ENCODE assay signal across 8 mouse cellular contexts in the genomic region with DNA sequence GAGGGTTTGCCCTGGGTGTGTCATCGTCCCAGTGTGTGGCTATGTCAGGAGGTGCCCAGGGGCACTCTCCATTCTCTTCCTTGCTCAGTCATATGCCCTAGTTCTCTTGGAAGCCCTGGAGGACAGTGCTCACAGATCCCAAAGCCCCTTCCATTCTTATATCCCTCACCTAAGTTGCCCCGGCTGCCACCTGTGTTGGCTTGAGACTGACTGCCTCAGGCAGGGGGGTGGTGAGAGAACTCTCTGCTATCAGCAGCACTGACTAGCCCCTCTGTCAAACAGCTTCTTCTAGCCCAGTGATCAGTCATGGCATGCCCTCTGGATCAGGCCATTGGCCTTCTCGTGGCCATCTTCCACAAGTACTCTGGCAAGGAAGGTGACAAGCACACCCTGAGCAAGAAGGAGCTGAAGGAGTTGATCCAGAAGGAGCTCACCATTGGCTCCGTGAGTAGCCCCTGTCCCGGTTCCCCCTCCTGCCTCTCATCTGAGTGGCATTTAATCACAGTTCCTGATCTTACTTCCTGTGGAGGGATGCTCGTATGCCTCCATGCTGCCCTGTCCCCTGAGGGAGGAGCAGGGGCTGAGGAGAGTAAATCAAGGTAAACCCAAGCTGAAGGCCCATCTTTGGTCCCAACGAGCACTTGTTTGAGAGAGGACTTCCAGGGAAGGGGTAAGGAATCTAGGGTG. TPM values are rescaled to one million over a fixed set of nuclear protein-coding genes. Genes with fewer than 3 reads are reported as not detected.
DNase-seq lines count a peak whose midpoint lies in the region; ATAC-seq and TF ChIP-seq lines count a peak whose summit lies in the region.

No protein-coding gene starts in this region.

- no peaks in the 10 kb centered on the region for H3K9me3 ChIP-seq in hindbrain, postnatal 0 days (ENCODE audit: low read length)
- no peaks in the 10 kb centered on the region for H3K9me3 ChIP-seq in midbrain, postnatal 0 days (ENCODE audit: low read length)

- no peaks in the 10 kb centered on the region for H3K27me3 ChIP-seq in hindbrain, postnatal 0 days (ENCODE audit: insufficient read depth, low read length)
- 0 out of 2 replicates have a peak, but pooled peaks cover 4% of the 10 kb centered on the region for H3K27me3 ChIP-seq in midbrain, postnatal 0 days (ENCODE audit: insufficient read depth, low read length)

- TF ChIP-seq CTCF in layer of hippocampus, adult 2 months (conservative IDR thresholded peaks at IDR 0.05): no peak
- no peak for TF ChIP-seq CTCF in cortical plate, adult 2 months (IDR thresholded peaks at IDR 0.05; ENCODE audit: extremely low read depth, insufficient read depth, low read length)
- TF ChIP-seq CTCF in hindbrain, postnatal 0 days (IDR thresholded peaks at IDR 0.05; ENCODE audit: low read depth): no peak
- no peak for TF ChIP-seq CTCF in midbrain, postnatal 0 days (IDR thresholded peaks at IDR 0.05)

- no peaks in the 10 kb centered on the region for H3K36me3 ChIP-seq in hindbrain, postnatal 0 days (ENCODE audit: insufficient read depth, low read length)
- no peaks in the 10 kb centered on the region for H3K36me3 ChIP-seq in midbrain, postnatal 0 days (ENCODE audit: insufficient read depth, low read length)

- no peak for TF ChIP-seq POLR2A in cortical plate, adult 2 months (IDR thresholded peaks at IDR 0.05; ENCODE audit: extremely low read depth, insufficient read depth, low read length)

- no peak for ATAC-seq in hindbrain, postnatal 0 days
- no peak for ATAC-seq in midbrain, postnatal 0 days (ENCODE audit: low FRiP score)

- H3K9ac ChIP-seq in hindbrain, postnatal 0 days (replicated peaks; ENCODE audit: low read length): no peak overlapping the region
- no peak overlapping the region for H3K9ac ChIP-seq in midbrain, postnatal 0 days (replicated peaks; ENCODE audit: low read length, poor library complexity, severe bottlenecking)

- H3K4me3 ChIP-seq in layer of hippocampus, adult 2 months: peak overlapping the region; percentile 53
- H3K4me3 ChIP-seq in cortical plate, adult 2 months (ENCODE audit: insufficient read depth, low read length): peak overlapping the region; percentile 30; the same call in 1 of the 2 replicates
- H3K4me3 ChIP-seq in hindbrain, postnatal 0 days (ENCODE audit: low read length): peak overlapping the region; percentile 36; the same call in 1 of the 2 replicates
- peak overlapping the region; percentile 28; the same call in 1 of the 2 replicates for H3K4me3 ChIP-seq in midbrain, postnatal 0 days (ENCODE audit: low read depth, low read length)

- H3K4me2 ChIP-seq in hindbrain, postnatal 0 days (ENCODE audit: low read depth, low read length): peak overlapping the region; percentile 68
- H3K4me2 ChIP-seq in midbrain, postnatal 0 days (ENCODE audit: low read depth, low read length, poor library complexity, severe bottlenecking): peak overlapping the region; percentile 57; the same call in 1 of the 2 replicates

- peak overlapping the region; percentile 28; the same call in 1 of the 2 replicates for H3K27ac ChIP-seq in layer of hippocampus, adult 2 months
- H3K27ac ChIP-seq in cortical plate, adult 2 months (ENCODE audit: insufficient read depth, low read length): no peak overlapping the region
- H3K27ac ChIP-seq in hindbrain, postnatal 0 days: no peak overlapping the region
- H3K27ac ChIP-seq in midbrain, postnatal 0 days (ENCODE audit: low read depth, low read length): no peak overlapping the region

- 79% methylated on average over 7 of the region's 7 CpGs for WGBS in hindbrain, postnatal 0 days
- 73% methylated on average over 7 of the region's 7 CpGs for WGBS in midbrain, postnatal 0 days

- peak in 1 of 2 experiments; percentile 0 for DNase-seq in layer of hippocampus, adult 2 months (ENCODE audit: low spot score in 2 of 2)
- no peak for DNase-seq in layer of hippocampus, adult 11-12 months (ENCODE audit: low spot score)
- DNase-seq in hindbrain, postnatal 0 days (ENCODE audit: low spot score): no peak
- DNase-seq in midbrain, postnatal 0 days (ENCODE audit: low spot score): no peak
- no peak for DNase-seq in thymus, postnatal 25 days
- no peak for DNase-seq in adipocyte (ENCODE audit: low spot score)
- DNase-seq in right cerebral cortex, postnatal 10 days (ENCODE audit: low spot score in 2 of 2): no peak

- H3K4me1 ChIP-seq in cortical plate, adult 2 months (ENCODE audit: control insufficient read depth, insufficient read depth, low read length): peaks cover 1% of the 10 kb centered on the region; the same call in 1 of the 2 replicates
- 0 out of 2 replicates have a peak, but pooled peaks cover 6% of the 10 kb centered on the region for H3K4me1 ChIP-seq in hindbrain, postnatal 0 days (ENCODE audit: insufficient read depth, low read length)
- H3K4me1 ChIP-seq in midbrain, postnatal 0 days (ENCODE audit: insufficient read depth, low read length): peaks cover 5% of the 10 kb centered on the region; the same call in 1 of the 2 replicates

RNA-seq across cellular contexts. Expression of gene S100a6, which starts 0.9 kb away (rescaled TPM):
- total RNA-seq in layer of hippocampus, adult 2 months (2021): 10 to 100 TPM; 18.4 to 21.8 TPM
- polyA plus RNA-seq in cortical plate, adult 2 months (2012; rRNA removed): 51.5 and 66.4 TPM in 2 replicates
- total RNA-seq in hindbrain, postnatal 0 days (2014; rRNA removed): 4.4 and 12.9 TPM in 2 replicates
- 53.8 and 59.0 TPM in 2 replicates for polyA plus RNA-seq in hindbrain, postnatal 0 days (2015; fragmentation: Nextera tagmentation; extraction: Ambion mirVana)
- total RNA-seq in midbrain, postnatal 0 days (2014; rRNA removed): 13.8 and 14.3 TPM in 2 replicates
- polyA plus RNA-seq in midbrain, postnatal 0 days (2015; fragmentation: Nextera tagmentation; extraction: Ambion mirVana): 42.3 and 50.9 TPM in 2 replicates

RNA-seq across cellular contexts. Expression of gene S100a5, which starts 5.3 kb away (rescaled TPM):
- not detected for total RNA-seq in layer of hippocampus, adult 2 months (2021)
- not detected in 2 replicates for polyA plus RNA-seq in cortical plate, adult 2 months (2012; rRNA removed)
- total RNA-seq in hindbrain, postnatal 0 days (2014; rRNA removed): not detected in 2 replicates
- not detected in 2 replicates for polyA plus RNA-seq in hindbrain, postnatal 0 days (2015; fragmentation: Nextera tagmentation; extraction: Ambion mirVana)
- not detected in 2 replicates for total RNA-seq in midbrain, postnatal 0 days (2014; rRNA removed)
- polyA plus RNA-seq in midbrain, postnatal 0 days (2015; fragmentation: Nextera tagmentation; extraction: Ambion mirVana): 0.43 TPM in 1 of 2 replicates, not detected in the other

RNA-seq across cellular contexts. Expression of gene S100a4, which starts 10.0 kb away (rescaled TPM):
- total RNA-seq in layer of hippocampus, adult 2 months (2021): 1 to 10 TPM; 3.4 to 5.7 TPM
- polyA plus RNA-seq in cortical plate, adult 2 months (2012; rRNA removed): 10.9 and 13.4 TPM in 2 replicates
- 3.0 TPM in 1 of 2 replicates, not detected in the other for total RNA-seq in hindbrain, postnatal 0 days (2014; rRNA removed)
- 2.3 and 3.1 TPM in 2 replicates for polyA plus RNA-seq in hindbrain, postnatal 0 days (2015; fragmentation: Nextera tagmentation; extraction: Ambion mirVana)
- total RNA-seq in midbrain, postnatal 0 days (2014; rRNA removed): not detected in 2 replicates
- polyA plus RNA-seq in midbrain, postnatal 0 days (2015; fragmentation: Nextera tagmentation; extraction: Ambion mirVana): 2.4 and 2.5 TPM in 2 replicates

RNA-seq across cellular contexts. Expression of gene Gm42674, which starts 11.9 kb away (rescaled TPM):
- total RNA-seq in layer of hippocampus, adult 2 months (2021): not detected
- not detected in 2 replicates for polyA plus RNA-seq in cortical plate, adult 2 months (2012; rRNA removed)
- not detected in 2 replicates for total RNA-seq in hindbrain, postnatal 0 days (2014; rRNA removed)
- polyA plus RNA-seq in hindbrain, postnatal 0 days (2015; fragmentation: Nextera tagmentation; extraction: Ambion mirVana): not detected in 2 replicates
- 1.6 TPM in 1 of 2 replicates, not detected in the other for total RNA-seq in midbrain, postnatal 0 days (2014; rRNA removed)
- not detected in 2 replicates for polyA plus RNA-seq in midbrain, postnatal 0 days (2015; fragmentation: Nextera tagmentation; extraction: Ambion mirVana)

RNA-seq across cellular contexts. Expression of gene S100a2, which starts 23.6 kb away (rescaled TPM):
- total RNA-seq in layer of hippocampus, adult 2 months (2021): not detected
- polyA plus RNA-seq in cortical plate, adult 2 months (2012; rRNA removed): not detected in 2 replicates
- not detected in 2 replicates for total RNA-seq in hindbrain, postnatal 0 days (2014; rRNA removed)
- not detected in 2 replicates for polyA plus RNA-seq in hindbrain, postnatal 0 days (2015; fragmentation: Nextera tagmentation; extraction: Ambion mirVana)
- not detected in 2 replicates for total RNA-seq in midbrain, postnatal 0 days (2014; rRNA removed)
- not detected in 2 replicates for polyA plus RNA-seq in midbrain, postnatal 0 days (2015; fragmentation: Nextera tagmentation; extraction: Ambion mirVana)
